Mouse (Mus musculus) heart, postnatal 0 days (tissue): ENCODE measurements at regions not wholly inside any gene's neighbourhood (a gene's known extent, or its start where the extent isn't known, plus 50 kb on each side); places are given as distances from the start of the nearest gene placed in this dataset.

Source experiments
- ATAC-seq: fragments of 200-750 bp; cut with Nextera tagmentation; 2 replicates; pipeline ENCODE4 v1.8.0; 2017; ENCODE audit warnings: low read depth, moderate number of reproducible peaks, moderate library complexity; ENCODE audit not compliant: insufficient read depth
- DNase-seq: peaks from one replicate; pipeline ENCODE4 v3.0.0-alpha.2; 2016; ENCODE audit warnings: low spot score
- H3K27ac ChIP-seq: fragments of 300-500 bp; sonication (generic); 2 replicates; pipeline ENCODE4 v1.5.1; 2014; ENCODE audit warnings: low read depth, mild to moderate bottlenecking
- H3K27me3 ChIP-seq: fragments of 300-500 bp; sonication (generic); 2 replicates; pipeline ENCODE4 v1.6.1; 2014; ENCODE audit warnings: low read length, mixed read lengths; ENCODE audit not compliant: control insufficient read depth, insufficient read depth
- H3K36me3 ChIP-seq: fragments of 300-500 bp; sonication (generic); replicated peaks from 2 replicates; pipeline ENCODE4 v1.6.1; 2014; ENCODE audit warnings: low read length, mixed read lengths; ENCODE audit not compliant: control insufficient read depth, insufficient read depth
- H3K4me1 ChIP-seq: fragments of 300-500 bp; sonication (generic); 2 replicates; pipeline ENCODE4 v1.6.1; 2014; ENCODE audit warnings: antibody characterized with exemption; ENCODE audit not compliant: control insufficient read depth, insufficient read depth
- H3K4me2 ChIP-seq: fragments of 300-500 bp; sonication (generic); 2 replicates; pipeline ENCODE4 v1.6.1; 2014; ENCODE audit warnings: low read depth, mild to moderate bottlenecking, low read length, moderate library complexity
- H3K4me3 ChIP-seq: fragments of 300-500 bp; sonication (generic); 2 replicates; pipeline ENCODE4 v1.5.1; 2014; ENCODE audit warnings: low read depth, low read length
- H3K9ac ChIP-seq: fragments of 300-500 bp; sonication (generic); replicated peaks from 2 replicates; pipeline ENCODE4 v1.6.1; 2014; ENCODE audit warnings: low read depth, low read length, mixed read lengths
- H3K9me3 ChIP-seq: fragments of 300-500 bp; sonication (generic); replicated peaks from 2 replicates; pipeline ENCODE4 v1.6.1; 2016; ENCODE audit warnings: low read length; ENCODE audit not compliant: control insufficient read depth
- CTCF ChIP-seq: IDR thresholded peaks from 2 replicates; pipeline ENCODE4 v1.5.1; 2016; ENCODE audit warnings: antibody characterized with exemption, control low read depth, low read depth
- EP300 ChIP-seq: IDR thresholded peaks from 2 replicates; pipeline ENCODE4 v1.6.1; 2016; ENCODE audit warnings: antibody characterized with exemption, low read depth
- WGBS: fragments of 180-500 bp; shearing (Covaris S2); extraction: QIAGEN DNeasy Blood & Tissue Kit; methylation state at CpG from one replicate; pipeline ENCODE4 v1.1.7; 2014; 5-methylcytosine and 5-hydroxymethylcytosine counted together

GRCm38 (mm10) chr13:83378644-83379043, 125.2 kb upstream of the Mef2c start:
- no peak overlapping the region for H3K27ac ChIP-seq
- ATAC-seq = no peak
- H3K4me1 ChIP-seq = no peaks in the 10 kb centered on the region
- no peaks in the 10 kb centered on the region for H3K36me3 ChIP-seq
- H3K4me3 ChIP-seq = no peak overlapping the region
- H3K9me3 ChIP-seq = no peaks in the 10 kb centered on the region
- TF ChIP-seq EP300 (no peak), CTCF (no peak)
- H3K9ac ChIP-seq = no peak overlapping the region
- 25% methylated on average over 3 of the region's 3 CpGs for WGBS
- no peaks in the 10 kb centered on the region for H3K27me3 ChIP-seq
- DNase-seq = no peak
- H3K4me2 ChIP-seq = no peak overlapping the region

GRCm38 (mm10) chr13:83382609-83383008, 121.2 kb upstream of the Mef2c start:
- H3K9me3 ChIP-seq = no peaks in the 10 kb centered on the region
- H3K4me3 ChIP-seq = no peak overlapping the region
- no peak for TF ChIP-seq EP300
- no peak for TF ChIP-seq CTCF
- H3K27ac ChIP-seq = no peak overlapping the region
- no peak overlapping the region for H3K4me2 ChIP-seq
- 75% methylated on average over 3 of the region's 3 CpGs for WGBS
- no peaks in the 10 kb centered on the region for H3K4me1 ChIP-seq
- ATAC-seq = no peak
- H3K27me3 ChIP-seq = no peaks in the 10 kb centered on the region
- no peak overlapping the region for H3K9ac ChIP-seq
- no peak for DNase-seq
- no peaks in the 10 kb centered on the region for H3K36me3 ChIP-seq

GRCm38 (mm10) chr13:83394773-83395172, 109.1 kb upstream of the Mef2c start:
- 38% methylated on average over 1 of the region's 1 CpGs for WGBS
- no peak for ATAC-seq
- no peak overlapping the region for H3K4me3 ChIP-seq

GRCm38 (mm10) chr13:83399381-83399780, 104.5 kb upstream of the Mef2c start:
- Histone ChIP-seq H3K36me3 (no peaks in the 10 kb centered on the region), H3K4me3 (no peak overlapping the region), H3K4me1 (no peaks in the 10 kb centered on the region), H3K27ac (no peak overlapping the region), H3K4me2 (no peak overlapping the region), H3K9me3 (no peaks in the 10 kb centered on the region), H3K27me3 (no peaks in the 10 kb centered on the region), H3K9ac (no peak overlapping the region)
- no peak for DNase-seq
- TF ChIP-seq CTCF (no peak), EP300 (no peak)
- ATAC-seq = no peak
- 83% methylated on average over 6 of the region's 6 CpGs for WGBS

More at GRCm38 (mm10) chr13:83394773-83395172, 109.1 kb upstream of the Mef2c start:
- Histone ChIP-seq H3K27me3 (no peaks in the 10 kb centered on the region), H3K4me1 (no peaks in the 10 kb centered on the region), H3K4me2 (no peak overlapping the region), H3K9me3 (no peaks in the 10 kb centered on the region), H3K36me3 (no peaks in the 10 kb centered on the region), H3K9ac (no peak overlapping the region), H3K27ac (no peak overlapping the region)
- TF ChIP-seq CTCF (no peak), EP300 (no peak)
- no peak for DNase-seq

- Histone ChIP-seq H3K36me3 (no peaks in the 10 kb centered on the region), H3K9me3 (no peaks in the 10 kb centered on the region), H3K4me1 (no peaks in the 10 kb centered on the region), H3K4me2 (no peak overlapping the region), H3K4me3 (no peak overlapping the region), H3K27me3 (no peaks in the 10 kb centered on the region), H3K27ac (no peak overlapping the region), H3K9ac (no peak overlapping the region)
- 72% methylated on average over 6 of the region's 6 CpGs for WGBS
- ATAC-seq = no peak
- TF ChIP-seq CTCF (no peak), EP300 (no peak)
- DNase-seq = no peak
Observed at GRCm38 (mm10) chr13:83439619-83440436, 64.0 kb upstream of the Mef2c start.

GRCm38 (mm10) chr13:83444277-83444676, 59.6 kb upstream of the Mef2c start:
- DNase-seq = no peak
- Histone ChIP-seq H3K4me1 (no peaks in the 10 kb centered on the region), H3K9ac (no peak overlapping the region), H3K36me3 (no peaks in the 10 kb centered on the region), H3K27me3 (no peaks in the 10 kb centered on the region), H3K9me3 (no peaks in the 10 kb centered on the region), H3K4me2 (no peak overlapping the region), H3K27ac (no peak overlapping the region), H3K4me3 (no peak overlapping the region)
- no peak for ATAC-seq
- WGBS = 80% methylated on average over 1 of the region's 1 CpGs
- TF ChIP-seq EP300 (no peak), CTCF (no peak)
